Mouse (Mus musculus): Measurements from ENCODE around the gene Pfn5. TPM values are rescaled to one million over a fixed set of nuclear protein-coding genes. Genes with fewer than 3 reads are reported as not detected.
"Not testable (repeated sequence)": the region's sequence is repeated elsewhere in the genome, so short reads cannot be mapped to it uniquely, and the experiment has no call there.

The Pfn5 gene
- not detected in 2 replicates for polyA plus RNA-seq (2014; fragmentation: Nextera tagmentation; extraction: Ambion mirVana)

- no peak within 1 kb of the TSS for H3K4me2 ChIP-seq (replicated peaks; ENCODE audit: low read depth, low read length)
- no peak within 1 kb of the TSS for H3K4me3 ChIP-seq (ENCODE audit: low read length)
- 94% methylated on average over 2 of the region's 2 CpGs for WGBS
- H3K36me3 ChIP-seq (ENCODE audit: control insufficient read depth, insufficient read depth, low read length) = no peaks in the 10 kb centered on the region
- no peak within 1 kb of the TSS for H3K27ac ChIP-seq (ENCODE audit: low read depth, low read length)
- no peaks in the 10 kb centered on the region for H3K27me3 ChIP-seq (ENCODE audit: control insufficient read depth, insufficient read depth, low read length)
- ATAC-seq (ENCODE audit: low FRiP score, low TSS enrichment) = no peak
- H3K4me1 ChIP-seq (ENCODE audit: control insufficient read depth, insufficient read depth, low read length) = no peaks in the 10 kb centered on the region
- no peaks in the 10 kb centered on the region for H3K9me3 ChIP-seq (ENCODE audit: control insufficient read depth, low read length)
- no peak within 1 kb of the TSS for H3K9ac ChIP-seq (ENCODE audit: low read depth, low read length)
Measured at GRCm38 (mm10) chrX:95557887-95558286, at the start of gene Pfn5, which contains the start of gene Asb12. TSS of gene Pfn5 (plus strand) at chrX:95558104. TSS of gene Asb12 (minus strand) at chrX:95557987.

DNA sequence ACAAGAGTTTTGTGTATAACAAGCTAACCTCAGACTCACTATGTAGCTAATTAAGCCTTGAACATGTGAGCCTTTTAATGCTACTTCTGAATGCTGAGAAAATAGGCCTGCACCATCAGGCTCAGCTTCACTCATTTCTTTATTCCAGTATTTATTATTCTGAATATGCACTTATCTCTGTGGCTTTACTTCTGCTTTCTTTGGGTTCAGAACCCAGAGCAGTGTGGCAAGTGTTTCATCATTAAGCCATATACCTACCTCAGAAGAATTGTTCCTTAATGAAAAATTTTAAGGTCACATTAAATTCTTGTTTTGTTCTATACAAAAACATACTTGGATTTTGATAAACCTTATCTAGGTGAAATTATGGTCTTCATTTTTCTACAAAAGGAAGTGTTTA, 34.0 kb upstream of the Pfn5 start:
- H3K36me3 ChIP-seq (ENCODE audit: control insufficient read depth, insufficient read depth, low read length) = no peaks in the 10 kb centered on the region
- H3K27me3 ChIP-seq (ENCODE audit: control insufficient read depth, insufficient read depth, low read length) = no peaks in the 10 kb centered on the region
- H3K4me1 ChIP-seq (ENCODE audit: control insufficient read depth, insufficient read depth, low read length) = no peaks in the 10 kb centered on the region
- H3K9me3 ChIP-seq (ENCODE audit: control insufficient read depth, low read length) = no peaks in the 10 kb centered on the region
- no peak overlapping the region for H3K4me2 ChIP-seq (replicated peaks; ENCODE audit: low read depth, low read length)
- H3K27ac ChIP-seq (ENCODE audit: low read depth, low read length) = no peak overlapping the region
- no peak overlapping the region for H3K4me3 ChIP-seq (ENCODE audit: low read length)
- no peak for ATAC-seq (ENCODE audit: low FRiP score, low TSS enrichment)
- H3K9ac ChIP-seq (ENCODE audit: low read depth, low read length) = no peak overlapping the region

DNA sequence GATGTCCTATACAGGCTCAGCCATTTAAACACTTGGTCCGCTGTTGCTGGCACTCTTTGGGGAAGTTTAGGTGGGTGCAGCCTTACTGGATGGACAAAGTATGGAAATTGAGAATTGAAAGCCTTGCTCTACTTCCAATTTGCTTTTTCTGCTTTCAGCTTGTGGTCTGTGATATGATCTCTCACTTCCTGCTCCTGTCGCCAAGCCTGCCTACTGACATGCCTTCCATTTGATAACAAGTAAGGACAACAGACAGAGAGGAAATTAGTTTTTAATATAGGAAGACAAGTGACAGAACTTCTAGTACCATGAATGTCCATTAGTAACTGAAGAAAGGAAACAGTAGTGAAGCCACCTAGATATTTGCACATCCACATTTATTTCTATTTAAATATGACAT, 32.7 kb upstream of the Pfn5 start:
- Histone ChIP-seq H3K36me3 (ENCODE audit: control insufficient read depth, insufficient read depth, low read length) (no peaks in the 10 kb centered on the region), H3K4me2 (replicated peaks; ENCODE audit: low read depth, low read length) (no peak overlapping the region), H3K27ac (ENCODE audit: low read depth, low read length) (no peak overlapping the region), H3K9me3 (ENCODE audit: control insufficient read depth, low read length) (no peaks in the 10 kb centered on the region), H3K4me1 (ENCODE audit: control insufficient read depth, insufficient read depth, low read length) (no peaks in the 10 kb centered on the region), H3K4me3 (ENCODE audit: low read length) (no peak overlapping the region), H3K27me3 (ENCODE audit: control insufficient read depth, insufficient read depth, low read length) (no peaks in the 10 kb centered on the region), H3K9ac (ENCODE audit: low read depth, low read length) (no peak overlapping the region)
- WGBS = 87% methylated on average over 2 of the region's 2 CpGs
- ATAC-seq (ENCODE audit: low FRiP score, low TSS enrichment) = no peak

GRCm38 (mm10) chrX:95535493-95535892, 22.4 kb upstream of the Pfn5 start:
- not testable (repeated sequence) for H3K27me3 ChIP-seq (ENCODE audit: control insufficient read depth, insufficient read depth, low read length); H3K4me1 ChIP-seq (ENCODE audit: control insufficient read depth, insufficient read depth, low read length); H3K4me2 ChIP-seq (replicated peaks; ENCODE audit: low read depth, low read length); H3K9me3 ChIP-seq (ENCODE audit: control insufficient read depth, low read length); ATAC-seq (ENCODE audit: low FRiP score, low TSS enrichment); H3K4me3 ChIP-seq (ENCODE audit: low read length); H3K27ac ChIP-seq (ENCODE audit: low read depth, low read length); H3K9ac ChIP-seq (ENCODE audit: low read depth, low read length); H3K36me3 ChIP-seq (ENCODE audit: control insufficient read depth, insufficient read depth, low read length)
- 93% methylated on average over 2 of the region's 2 CpGs for WGBS

- WGBS = 79% methylated on average over 4 of the region's 4 CpGs
- no peaks in the 10 kb centered on the region for H3K9me3 ChIP-seq (ENCODE audit: control insufficient read depth, low read length)
- no peak overlapping the region for H3K27ac ChIP-seq (ENCODE audit: low read depth, low read length)
- H3K4me1 ChIP-seq (ENCODE audit: control insufficient read depth, insufficient read depth, low read length) = no peaks in the 10 kb centered on the region
- no peaks in the 10 kb centered on the region for H3K36me3 ChIP-seq (ENCODE audit: control insufficient read depth, insufficient read depth, low read length)
- H3K9ac ChIP-seq (ENCODE audit: low read depth, low read length) = no peak overlapping the region
- no peak overlapping the region for H3K4me2 ChIP-seq (replicated peaks; ENCODE audit: low read depth, low read length)
- H3K27me3 ChIP-seq (ENCODE audit: control insufficient read depth, insufficient read depth, low read length) = no peaks in the 10 kb centered on the region
- no peak overlapping the region for H3K4me3 ChIP-seq (ENCODE audit: low read length)
- no peak for ATAC-seq (ENCODE audit: low FRiP score, low TSS enrichment)
Measured at GRCm38 (mm10) chrX:95554321-95554720, 3.6 kb upstream of the Pfn5 start.

- no peak overlapping the region for H3K9ac ChIP-seq (ENCODE audit: low read depth, low read length)
- no peaks in the 10 kb centered on the region for H3K9me3 ChIP-seq (ENCODE audit: control insufficient read depth, low read length)
- 80% methylated on average over 5 of the region's 5 CpGs for WGBS
- H3K4me2 ChIP-seq (replicated peaks; ENCODE audit: low read depth, low read length) = no peak overlapping the region
- H3K36me3 ChIP-seq (ENCODE audit: control insufficient read depth, insufficient read depth, low read length) = no peaks in the 10 kb centered on the region
- H3K27me3 ChIP-seq (ENCODE audit: control insufficient read depth, insufficient read depth, low read length) = no peaks in the 10 kb centered on the region
- no peaks in the 10 kb centered on the region for H3K4me1 ChIP-seq (ENCODE audit: control insufficient read depth, insufficient read depth, low read length)
- H3K4me3 ChIP-seq (ENCODE audit: low read length) = no peak overlapping the region
- H3K27ac ChIP-seq (ENCODE audit: low read depth, low read length) = no peak overlapping the region
- ATAC-seq (ENCODE audit: low FRiP score, low TSS enrichment) = no peak
Measured at GRCm38 (mm10) chrX:95600609-95601008, 42.7 kb downstream of the Pfn5 start.

Other genes starting within 250 kb of the Pfn5 start
- gene Amer1, start 113.2 kb upstream of the Pfn5 start, polyA plus RNA-seq (2014; fragmentation: Nextera tagmentation; extraction: Ambion mirVana) = 9.8 and 10.2 TPM in 2 replicates
- 0.28 TPM in 1 of 2 replicates, not detected in the other for gene Asb12, start 117 bp upstream of the Pfn5 start, polyA plus RNA-seq (2014; fragmentation: Nextera tagmentation; extraction: Ambion mirVana)
- 26.1 and 26.4 TPM in 2 replicates for gene Zc4h2, start 100.4 kb downstream of the Pfn5 start, polyA plus RNA-seq (2014; fragmentation: Nextera tagmentation; extraction: Ambion mirVana)
- 2.9 and 3.5 TPM in 2 replicates for gene Zc3h12b, start 153.6 kb downstream of the Pfn5 start, polyA plus RNA-seq (2014; fragmentation: Nextera tagmentation; extraction: Ambion mirVana)